Mouse (Mus musculus): ENCODE results near the gene Gas2l1.
"Not testable (repeated sequence)": the region's sequence is repeated elsewhere in the genome, so short reads cannot be mapped to it uniquely, and the experiment has no call there.

The Gas2l1 gene

GRCm38 (mm10) chr11:5065056-5065821, at the start of gene Gas2l1:
TSS of gene Gas2l1 (minus strand) at chr11:5065327.
- DNase-seq (ENCODE audit: low spot score): peak; percentile 92

- no peak for DNase-seq (ENCODE audit: low spot score)
These were observed 48.5 kb upstream of the Gas2l1 start for GRCm38 (mm10) chr11:5113645-5114044.

GRCm38 (mm10) chr11:5109441-5109840, 44.3 kb upstream of the Gas2l1 start:
- no peak for DNase-seq (ENCODE audit: low spot score)

- DNase-seq (ENCODE audit: low spot score): no peak
These were observed 38.9 kb upstream of the Gas2l1 start for GRCm38 (mm10) chr11:5103986-5104509.

- DNase-seq (ENCODE audit: low spot score): no peak
These were observed 37.3 kb upstream of the Gas2l1 start for GRCm38 (mm10) chr11:5102384-5102783.

- DNase-seq (ENCODE audit: low spot score): no peak
These were observed 36.5 kb upstream of the Gas2l1 start for GRCm38 (mm10) chr11:5101641-5102040.

- DNase-seq (ENCODE audit: low spot score): no peak
These were observed 35.7 kb upstream of the Gas2l1 start for GRCm38 (mm10) chr11:5100801-5101200.

GRCm38 (mm10) chr11:5100283-5100682, 35.2 kb upstream of the Gas2l1 start:
- DNase-seq (ENCODE audit: low spot score): no peak

GRCm38 (mm10) chr11:5099576-5100183, 34.6 kb upstream of the Gas2l1 start:
- DNase-seq (ENCODE audit: low spot score): peak; percentile 90

GRCm38 (mm10) chr11:5098736-5099542, 33.8 kb upstream of the Gas2l1 start, which contains the start of the genes Rhbdd3 and Ewsr1:
TSS of gene Rhbdd3 (plus strand) at chr11:5098926.
TSS of gene Ewsr1 (minus strand) at chr11:5099266.
- peak; percentile 96 for DNase-seq (ENCODE audit: low spot score)

GRCm38 (mm10) chr11:5098035-5098735, 33.1 kb upstream of the Gas2l1 start:
- DNase-seq (ENCODE audit: low spot score): peak; percentile 40

GRCm38 (mm10) chr11:5096480-5097020, 31.4 kb upstream of the Gas2l1 start:
- DNase-seq (ENCODE audit: low spot score): no peak

- no peak for DNase-seq (ENCODE audit: low spot score)
These were observed 30.8 kb upstream of the Gas2l1 start for GRCm38 (mm10) chr11:5095877-5096276.

- no peak for DNase-seq (ENCODE audit: low spot score)
These were observed 26.6 kb upstream of the Gas2l1 start for GRCm38 (mm10) chr11:5091706-5092105.

- no peak for DNase-seq (ENCODE audit: low spot score)
These were observed 24.0 kb upstream of the Gas2l1 start for GRCm38 (mm10) chr11:5089147-5089546.

- DNase-seq (ENCODE audit: low spot score): not testable (repeated sequence)
These were observed 11.7 kb upstream of the Gas2l1 start for GRCm38 (mm10) chr11:5076843-5077242.

- DNase-seq (ENCODE audit: low spot score): no peak
These were observed 10.6 kb upstream of the Gas2l1 start for GRCm38 (mm10) chr11:5075760-5076159.

- DNase-seq (ENCODE audit: low spot score): no peak
These were observed 9.8 kb upstream of the Gas2l1 start for GRCm38 (mm10) chr11:5074882-5075281.

- no peak for DNase-seq (ENCODE audit: low spot score)
These were observed 3.2 kb upstream of the Gas2l1 start for GRCm38 (mm10) chr11:5068126-5068971.

- no peak for DNase-seq (ENCODE audit: low spot score)
These were observed 1.9 kb upstream of the Gas2l1 start for GRCm38 (mm10) chr11:5067063-5067462.

Data from yolk sac, embryonic 10.5 days (tissue).